Mouse (Mus musculus) left cerebral cortex, adult 2 months (tissue): ENCODE measurements at regions not wholly inside any gene's neighbourhood (a gene's known extent, or its start where the extent isn't known, plus 50 kb on each side); places are given as distances from the start of the nearest gene placed in this dataset.

Experiments used
- DNase-seq, 2 experiments: peaks; one replicate each; pipeline ENCODE4 v3.0.0; 2021 to 2022; ENCODE audit warnings: low spot score in 2 of 2, mixed read lengths in 1 of 2; ENCODE audit errors: extremely low spot score in 1 of 2
- H3K27ac ChIP-seq: fragments of 200-600 bp; 2 replicates; pipeline ENCODE4 v1.8.1; 2022
- H3K4me3 ChIP-seq: fragments of 200-600 bp; 2 replicates; pipeline ENCODE4 v1.8.1; 2022
- CTCF ChIP-seq: fragments of 200-600 bp; IDR thresholded peaks from 2 replicates; pipeline ENCODE4 v1.8.1; 2022; ENCODE audit warnings: antibody characterized with exemption, mild to moderate bottlenecking, moderate library complexity
- intact Hi-C: fragments of 180-260 bp; cut with DNase I; formaldehyde crosslinking; loops from one replicate; pipeline ENCODE4 v1.15.1; 2025

- no peak for TF ChIP-seq CTCF
- DNase-seq = no peak
- H3K4me3 ChIP-seq = no peak overlapping the region
- no peak overlapping the region for H3K27ac ChIP-seq
- intact Hi-C loops = no loop called here
Observed at GRCm38 (mm10) chr5:119080747-119081146, 520.3 kb downstream of the Med13l start.

- no peak for DNase-seq
- TF ChIP-seq CTCF = no peak
- no peak overlapping the region for H3K27ac ChIP-seq
- no peak overlapping the region for H3K4me3 ChIP-seq
- intact Hi-C loops = no loop called here
Observed at GRCm38 (mm10) chr5:119082895-119083294, 522.4 kb downstream of the Med13l start.

- no peak overlapping the region for H3K4me3 ChIP-seq
- no peak overlapping the region for H3K27ac ChIP-seq
- no peak for DNase-seq
- TF ChIP-seq CTCF = no peak
- intact Hi-C loops = no loop called here
Observed at GRCm38 (mm10) chr5:119097576-119098193, 537.2 kb downstream of the Med13l start.

GRCm38 (mm10) chr5:119099817-119100216, 539.3 kb downstream of the Med13l start:
- no peak for TF ChIP-seq CTCF
- no peak for DNase-seq
- intact Hi-C loops = no loop called here
- H3K27ac ChIP-seq = no peak overlapping the region
- H3K4me3 ChIP-seq = no peak overlapping the region

- no peak for DNase-seq
- no peak for TF ChIP-seq CTCF
- no peak overlapping the region for H3K27ac ChIP-seq
- intact Hi-C loops = no loop called here
- H3K4me3 ChIP-seq = no peak overlapping the region
Observed at GRCm38 (mm10) chr5:119103503-119103902, 543.0 kb downstream of the Med13l start.

- no peak for TF ChIP-seq CTCF
- intact Hi-C loops = no loop called here
- no peak overlapping the region for H3K27ac ChIP-seq
- DNase-seq = no peak
- H3K4me3 ChIP-seq = no peak overlapping the region
Observed at GRCm38 (mm10) chr5:119107898-119108297, 547.4 kb downstream of the Med13l start.

- DNase-seq = no peak
- Histone ChIP-seq H3K27ac (no peak overlapping the region), H3K4me3 (no peak overlapping the region)
- no peak for TF ChIP-seq CTCF
- intact Hi-C loops = no loop called here
Observed at GRCm38 (mm10) chr5:119109501-119109900, 549.0 kb downstream of the Med13l start.

- intact Hi-C loops = no loop called here
- no peak for TF ChIP-seq CTCF
- no peak for DNase-seq
- Histone ChIP-seq H3K27ac (no peak overlapping the region), H3K4me3 (no peak overlapping the region)
Observed at GRCm38 (mm10) chr5:119114074-119114473, 553.6 kb downstream of the Med13l start.

GRCm38 (mm10) chr5:119125745-119126144, 544.7 kb upstream of the Tbx3 start:
- intact Hi-C loops = no loop called here
- no peak for TF ChIP-seq CTCF

GRCm38 (mm10) chr5:119130176-119130575, 540.3 kb upstream of the Tbx3 start:
- intact Hi-C loops = no loop called here
- H3K4me3 ChIP-seq = no peak overlapping the region
- H3K27ac ChIP-seq = no peak overlapping the region
- no peak for DNase-seq
- TF ChIP-seq CTCF = no peak

More at GRCm38 (mm10) chr5:119125745-119126144, 544.7 kb upstream of the Tbx3 start:
- Histone ChIP-seq H3K27ac (no peak overlapping the region), H3K4me3 (no peak overlapping the region)
- DNase-seq = no peak

- no peak for TF ChIP-seq CTCF
- Histone ChIP-seq H3K27ac (no peak overlapping the region), H3K4me3 (no peak overlapping the region)
- DNase-seq = no peak
- intact Hi-C loops = no loop called here
Observed at GRCm38 (mm10) chr5:119131461-119131860, 539.0 kb upstream of the Tbx3 start.

- Histone ChIP-seq H3K27ac (no peak overlapping the region), H3K4me3 (no peak overlapping the region)
- no peak for TF ChIP-seq CTCF
- intact Hi-C loops = no loop called here
- no peak for DNase-seq
Observed at GRCm38 (mm10) chr5:119133378-119133777, 537.1 kb upstream of the Tbx3 start.

GRCm38 (mm10) chr5:119136916-119137315, 533.6 kb upstream of the Tbx3 start:
- TF ChIP-seq CTCF = no peak
- no peak overlapping the region for H3K27ac ChIP-seq
- intact Hi-C loops = no loop called here
- no peak overlapping the region for H3K4me3 ChIP-seq
- DNase-seq = no peak

GRCm38 (mm10) chr5:119137409-119137808, 533.1 kb upstream of the Tbx3 start:
- Histone ChIP-seq H3K27ac (no peak overlapping the region), H3K4me3 (no peak overlapping the region)
- no peak for TF ChIP-seq CTCF
- DNase-seq = no peak
- intact Hi-C loops = no loop called here
